Mouse (Mus musculus): ENCODE data around the gene Gal3st1. TPM values are rescaled to one million over a fixed set of nuclear protein-coding genes. Genes with fewer than 3 reads are reported as not detected.
"Not testable (repeated sequence)": the region's sequence is repeated elsewhere in the genome, so short reads cannot be mapped to it uniquely, and the experiment has no call there.

Gene Gal3st1
- polyA plus RNA-seq (2015; fragmentation: Nextera tagmentation; extraction: Ambion mirVana) = 0.17 and 0.39 TPM in 2 replicates

DNA sequence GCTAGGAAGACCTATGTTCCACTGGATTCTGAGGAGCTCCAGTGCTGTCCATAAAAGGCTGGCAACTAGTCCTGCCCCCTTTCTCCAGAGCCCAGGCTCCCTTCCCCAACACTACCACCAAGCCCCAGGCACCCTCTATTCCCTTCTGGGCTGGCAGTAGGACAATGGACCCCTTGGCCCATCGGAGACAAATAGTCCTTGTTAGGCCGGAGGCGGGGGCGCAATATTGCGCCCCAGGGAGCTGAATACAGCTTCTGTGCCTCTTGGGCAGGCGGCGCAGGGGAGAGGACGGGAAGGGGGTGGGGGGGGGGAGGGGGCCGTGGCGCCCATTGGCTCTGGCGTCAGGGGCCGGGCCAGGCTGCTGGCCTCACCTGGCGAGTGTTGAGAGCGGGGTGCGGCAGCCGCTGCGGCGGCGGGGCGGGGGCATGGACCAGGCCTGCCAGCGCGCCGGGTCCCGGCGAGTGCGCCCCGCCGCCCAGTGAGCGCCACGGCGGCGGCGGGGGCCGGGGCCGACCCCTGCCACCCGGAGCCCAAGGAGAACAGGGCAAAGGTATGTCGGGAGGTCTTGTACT is at the start of gene Gal3st1:
Gal3st1 (plus strand) TSS at position 346 of the 572 bp plus-strand sequence.
- no peak for DNase-seq (ENCODE audit: low spot score)

DNA sequence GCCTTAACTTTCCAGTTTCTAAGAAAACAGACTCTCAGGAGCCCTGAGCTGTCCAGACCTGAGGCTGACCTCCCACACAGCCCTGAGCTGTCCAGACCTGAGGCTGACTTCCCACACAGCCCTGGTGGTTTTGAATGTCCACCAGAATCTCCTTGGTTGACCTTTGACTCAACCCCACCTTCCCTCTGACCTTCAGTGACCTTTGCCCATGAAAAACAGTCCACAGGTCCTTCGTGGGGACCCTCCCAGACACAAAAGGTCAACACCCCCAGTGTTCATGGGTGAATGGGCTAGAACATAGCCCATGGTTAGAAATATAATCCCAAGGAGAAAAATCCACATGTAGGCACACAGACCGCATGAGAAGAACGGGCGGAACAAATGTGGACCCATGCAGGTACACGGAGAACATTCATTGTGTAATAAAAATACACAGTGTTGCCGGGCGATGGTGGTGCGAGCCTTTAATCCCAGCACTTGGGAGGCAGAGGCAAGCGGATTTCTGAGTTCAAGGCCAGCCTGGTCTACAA is 49.6 kb upstream of the Gal3st1 start:
- no peak for DNase-seq (ENCODE audit: low spot score)

DNA sequence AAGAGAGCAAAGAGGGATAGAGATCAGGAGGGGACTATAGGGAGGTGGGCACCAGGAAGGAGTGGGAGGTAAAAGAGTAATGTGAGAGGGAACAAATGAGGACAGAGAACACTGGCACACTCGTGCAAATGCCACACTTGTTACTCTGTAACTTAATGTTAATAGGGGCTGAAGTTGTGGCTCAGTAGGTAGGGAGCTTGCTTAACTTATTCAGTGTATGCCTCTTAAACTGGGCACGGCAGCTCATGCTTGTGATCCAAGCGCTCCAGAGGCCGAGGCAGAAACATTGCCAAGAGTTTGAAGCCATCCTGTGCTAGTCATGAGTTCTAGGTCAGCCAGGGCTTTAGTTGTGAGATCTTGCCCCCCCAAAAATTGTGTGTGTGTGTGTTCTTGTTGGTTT is 48.3 kb upstream of the Gal3st1 start:
- DNase-seq (ENCODE audit: low spot score) = no peak

DNA sequence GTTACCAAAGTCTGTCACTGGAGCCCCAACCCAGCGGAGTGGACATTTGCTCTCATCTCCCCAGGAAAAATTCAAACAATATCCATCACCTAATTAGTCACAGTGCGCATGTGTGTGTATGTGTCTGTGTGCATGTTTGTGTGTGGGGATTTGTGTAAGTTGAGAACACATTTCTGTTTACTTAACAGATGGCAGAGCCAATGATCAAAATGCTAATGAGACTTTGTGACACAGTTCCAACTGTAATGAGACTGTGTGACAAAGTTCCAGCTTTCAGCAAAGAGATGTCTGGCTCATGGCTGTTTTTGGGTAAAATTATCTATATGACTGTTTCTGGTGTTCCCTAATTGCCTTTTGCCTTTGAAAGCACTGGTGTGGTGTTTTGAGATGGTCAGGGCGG is 47.1 kb upstream of the Gal3st1 start:
- DNase-seq (ENCODE audit: low spot score) = no peak

DNA sequence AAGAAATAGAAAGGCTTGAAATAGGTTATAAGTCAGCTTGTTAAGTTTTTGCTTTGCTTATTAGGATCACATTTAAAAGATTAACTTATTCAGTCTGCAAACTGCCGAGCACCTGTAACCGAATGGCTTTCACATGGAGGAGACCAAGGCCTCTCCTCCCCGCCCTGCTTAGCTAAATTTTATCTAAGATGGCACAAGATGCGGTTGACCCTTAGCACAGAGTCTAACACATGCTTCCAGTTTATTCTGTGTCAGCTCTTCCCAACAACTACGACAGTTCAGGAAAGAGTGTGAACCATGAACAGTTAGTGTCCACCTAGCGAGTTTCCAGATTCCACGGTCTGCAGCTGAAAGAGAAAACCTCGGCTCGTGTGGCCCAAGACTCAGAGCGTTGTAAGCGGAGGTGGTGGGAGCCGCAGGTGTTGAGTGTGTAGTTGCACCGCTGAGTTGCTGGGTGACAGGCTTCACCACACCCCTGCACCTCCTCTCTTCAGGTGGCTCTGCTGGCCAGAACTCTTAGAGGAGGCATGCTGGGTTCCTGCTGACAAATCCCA is 46.0 kb upstream of the Gal3st1 start:
- DNase-seq (ENCODE audit: low spot score) = no peak

DNA sequence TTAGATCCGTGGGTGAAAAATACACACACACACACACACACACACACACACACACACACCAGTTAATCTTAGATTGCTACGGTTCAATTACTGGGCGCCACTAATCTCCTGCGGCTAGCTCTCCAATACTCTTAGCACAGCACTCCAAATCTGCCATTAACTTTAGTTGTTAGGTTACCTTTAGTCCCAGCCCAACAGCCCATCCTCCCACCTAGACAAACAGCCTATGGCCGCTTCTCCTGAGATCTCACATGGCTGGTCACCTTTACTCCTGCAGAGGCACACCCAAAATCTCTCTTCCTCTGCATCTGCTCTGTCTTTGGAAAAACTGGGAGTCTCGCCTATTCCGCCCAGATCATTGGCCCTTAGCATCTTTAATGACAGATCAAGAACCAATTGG is 42.1 kb upstream of the Gal3st1 start:
- no peak for DNase-seq (ENCODE audit: low spot score)

DNA sequence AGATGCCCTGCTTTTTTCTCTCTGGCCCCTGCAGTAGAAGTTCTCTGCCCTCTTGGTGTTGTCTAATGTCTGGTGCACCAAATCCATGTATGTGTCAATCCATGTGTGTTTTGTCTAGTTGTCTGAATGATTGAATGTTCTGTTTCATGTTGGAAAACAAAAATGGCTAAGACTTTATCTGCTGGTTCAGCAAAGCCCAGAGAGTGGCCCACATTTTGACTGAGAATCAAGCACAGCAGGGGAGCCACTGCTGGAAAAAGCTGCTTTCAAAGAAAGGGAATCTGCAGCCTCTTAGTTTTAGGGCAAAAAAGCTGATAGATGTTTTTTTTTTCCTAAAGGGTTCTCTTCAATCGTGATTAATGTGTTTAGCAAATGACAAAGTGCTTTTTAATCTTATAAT is 37.0 kb upstream of the Gal3st1 start:
- no peak for DNase-seq (ENCODE audit: low spot score)

DNA sequence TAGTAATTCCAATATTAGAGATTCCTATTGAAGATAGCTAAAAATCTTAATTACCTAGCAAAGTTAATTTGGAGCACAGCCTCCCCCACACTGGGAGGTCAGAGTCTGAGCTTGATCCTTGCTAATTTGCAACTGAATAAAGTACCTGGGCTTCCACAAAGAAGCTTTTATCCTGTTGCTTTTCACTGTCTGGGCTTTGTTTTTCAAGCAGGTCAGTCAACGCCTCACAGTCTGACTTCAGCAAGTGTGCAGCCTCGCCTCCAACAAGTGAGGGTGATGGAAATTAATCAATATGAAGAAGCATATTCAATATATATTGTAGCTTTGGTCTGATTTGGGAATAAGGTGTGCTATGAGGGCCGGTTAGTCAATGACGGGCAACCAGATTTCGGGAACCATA is 28.6 kb upstream of the Gal3st1 start:
- not testable (repeated sequence) for DNase-seq (ENCODE audit: low spot score)

DNA sequence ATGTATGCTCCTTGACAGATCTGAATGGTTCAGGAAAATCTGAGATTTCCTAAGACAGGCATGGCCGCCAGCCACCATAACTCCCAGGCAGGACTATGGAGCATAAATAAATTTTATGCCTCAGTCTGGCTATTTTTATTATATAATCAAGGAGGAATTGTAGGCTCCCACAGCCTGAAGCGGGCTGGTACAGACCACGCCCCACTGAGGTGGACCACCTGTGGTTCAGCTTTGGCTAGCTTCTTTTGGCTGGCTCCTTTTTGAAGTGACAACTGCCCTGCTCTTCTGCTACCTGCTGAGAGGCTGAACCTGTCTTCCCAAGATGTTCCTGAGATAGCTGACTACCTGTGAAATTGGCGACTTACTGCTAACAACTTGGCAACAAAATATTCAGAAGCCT is 28.1 kb upstream of the Gal3st1 start:
- DNase-seq (ENCODE audit: low spot score) = not testable (repeated sequence)

DNA sequence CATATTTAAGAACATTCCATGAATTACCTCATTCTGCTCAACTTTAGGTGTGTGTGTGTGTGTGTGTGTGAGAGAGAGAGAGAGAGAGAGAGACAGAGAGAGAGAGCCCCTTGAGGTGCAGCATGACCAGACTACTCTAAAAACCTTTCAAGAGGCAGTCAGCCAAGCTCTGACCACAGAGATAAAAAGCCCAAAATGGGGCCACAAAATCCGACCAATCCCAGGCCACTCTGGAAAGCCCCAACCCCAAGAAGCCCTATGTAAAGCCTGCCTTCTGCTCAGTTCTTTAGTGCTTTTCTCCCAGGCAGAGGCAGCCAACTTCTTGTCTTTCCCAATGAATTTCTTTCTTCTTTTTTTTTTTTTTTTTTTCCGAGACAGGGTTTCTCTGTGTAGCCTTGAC is 22.5 kb upstream of the Gal3st1 start:
- DNase-seq (ENCODE audit: low spot score) = no peak

DNA sequence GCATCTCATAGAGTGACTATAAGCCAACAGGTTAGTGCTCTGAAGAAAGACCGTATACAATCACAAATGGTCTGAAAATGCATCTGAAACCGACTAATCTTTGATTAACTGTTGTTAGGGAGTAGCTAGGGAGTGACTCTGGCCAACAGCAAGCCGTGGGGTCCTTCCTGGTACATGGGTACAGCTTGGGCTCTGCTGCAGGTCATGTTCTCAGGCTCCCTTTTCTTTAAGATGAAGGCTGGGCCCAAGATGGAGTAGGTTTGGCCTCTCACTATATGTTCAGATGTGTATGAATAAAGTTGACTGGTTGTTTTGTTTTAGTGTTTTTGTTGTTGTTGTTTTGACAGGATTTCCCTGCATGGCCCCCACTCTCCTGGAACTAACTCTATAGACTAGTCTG is 21.7 kb upstream of the Gal3st1 start:
- DNase-seq (ENCODE audit: low spot score) = no peak

DNA sequence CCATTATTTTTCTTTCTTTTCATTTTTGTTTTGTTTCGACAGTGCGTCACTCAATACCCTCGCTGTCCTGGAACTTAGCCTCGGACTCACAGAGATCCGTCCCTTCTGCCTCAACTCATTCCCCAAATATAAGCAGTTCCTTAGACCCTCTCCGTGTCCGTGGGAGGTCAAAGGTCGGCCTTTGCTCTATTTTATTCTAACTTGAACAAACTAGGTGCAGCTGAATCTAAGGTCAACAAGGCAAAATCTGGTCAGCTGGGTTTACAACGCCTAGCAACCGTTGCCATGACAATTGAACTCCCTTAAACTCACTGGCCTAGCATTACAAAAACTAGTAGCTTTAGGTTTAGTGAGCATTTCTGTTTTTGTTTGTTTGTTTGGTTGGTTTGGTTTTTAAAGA is 20.3 kb upstream of the Gal3st1 start:
- no peak for DNase-seq (ENCODE audit: low spot score)

DNA sequence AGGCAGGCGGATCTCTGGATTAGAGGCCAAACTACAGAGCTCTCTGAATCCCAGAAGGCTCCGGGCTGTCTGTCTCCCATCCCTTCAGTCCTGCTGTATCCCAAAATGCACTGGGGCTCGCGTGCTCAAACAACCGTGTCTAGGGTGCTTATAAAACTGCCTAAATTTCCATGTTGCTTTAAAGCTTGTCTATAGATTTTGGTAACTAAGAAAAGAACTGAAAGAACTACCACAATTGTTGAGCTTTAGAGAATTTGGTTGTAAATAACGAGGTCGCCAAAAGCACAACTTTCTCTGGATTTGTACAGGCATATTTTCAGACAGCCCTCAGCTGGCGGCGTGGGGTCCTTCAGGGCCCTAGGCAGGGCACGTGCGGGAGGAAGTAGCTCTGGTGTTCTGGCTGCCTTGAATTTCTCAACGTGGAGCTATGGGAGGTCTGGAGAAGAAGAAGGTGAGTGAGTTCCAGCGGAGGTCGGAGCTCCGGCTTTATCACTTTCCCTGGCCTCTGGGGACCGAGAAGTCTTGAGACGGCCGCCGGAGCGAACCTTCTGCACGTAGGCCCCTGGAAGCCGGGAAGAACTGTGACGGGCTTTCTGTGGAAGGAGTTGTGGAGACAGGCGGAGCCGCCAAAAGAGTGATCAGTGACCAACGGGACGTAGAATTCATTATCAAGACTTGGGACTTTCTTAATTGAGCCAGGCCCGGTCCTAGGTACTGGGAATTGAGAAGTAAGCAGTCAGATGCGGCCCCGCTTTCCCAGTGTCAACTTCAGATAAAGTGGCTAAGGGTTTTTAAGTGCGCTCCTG is 19.6 kb upstream of the Gal3st1 start, which contains the start of gene Pes1:
Pes1 (plus strand) TSS at position 366 of the 806 bp plus-strand sequence.
- peak; percentile 90 for DNase-seq (ENCODE audit: low spot score)

DNA sequence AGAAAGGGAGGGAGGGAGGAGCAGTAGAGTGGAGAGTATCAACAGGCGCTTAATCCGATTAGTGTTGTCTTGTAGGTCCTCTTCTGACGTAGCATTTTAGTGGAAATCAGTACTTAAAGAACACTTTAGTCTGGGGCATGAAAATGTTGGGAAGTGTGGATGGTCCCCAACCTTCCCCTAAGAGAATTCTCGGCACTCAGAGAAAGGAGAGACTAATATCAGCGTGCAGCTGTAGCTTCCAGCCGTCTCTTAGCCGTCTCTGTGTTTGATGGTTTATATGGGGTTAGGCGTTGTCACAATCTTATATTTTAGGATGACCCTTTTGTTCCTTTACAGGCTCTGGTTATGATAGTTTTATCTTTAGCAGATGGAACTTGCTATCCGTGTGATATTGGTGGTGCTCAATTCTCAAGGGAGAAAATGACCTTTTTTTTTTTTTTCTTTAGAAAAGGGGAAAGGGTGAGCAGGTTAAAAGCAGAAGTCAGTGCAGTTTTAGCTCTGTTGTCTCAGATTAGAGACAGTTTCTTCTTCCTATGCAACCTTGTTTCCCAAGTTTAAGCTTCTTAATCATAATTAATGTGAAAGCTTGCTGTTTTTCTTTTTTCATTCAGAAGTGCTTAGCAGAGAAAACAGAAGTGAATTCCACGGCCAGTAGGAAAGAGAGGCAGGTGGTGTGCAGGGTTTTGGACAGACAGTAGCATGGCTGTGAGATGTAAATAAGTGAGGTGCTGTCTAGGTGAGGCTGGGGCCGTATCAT is 18.8 kb upstream of the Gal3st1 start:
- DNase-seq (ENCODE audit: low spot score) = no peak

DNA sequence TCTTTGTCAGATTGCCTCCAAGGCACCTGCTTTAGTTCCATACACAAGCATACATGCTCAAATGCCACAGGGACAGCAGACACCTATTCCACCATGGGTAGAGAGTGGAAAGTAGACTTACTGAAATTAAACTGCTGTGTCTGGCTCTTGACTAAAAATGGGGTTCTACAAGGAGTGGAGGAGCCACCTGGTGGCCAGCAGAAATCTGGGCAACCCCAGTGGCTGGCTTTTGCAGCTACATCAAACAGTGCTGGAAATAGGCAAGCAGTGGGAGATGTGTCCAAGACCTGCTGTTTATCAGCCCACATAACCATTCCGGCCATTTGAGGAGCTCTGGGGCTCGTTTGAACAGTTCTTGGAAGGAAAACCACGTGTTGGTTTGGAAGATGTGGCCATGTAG is 13.6 kb upstream of the Gal3st1 start:
- no peak for DNase-seq (ENCODE audit: low spot score)

DNA sequence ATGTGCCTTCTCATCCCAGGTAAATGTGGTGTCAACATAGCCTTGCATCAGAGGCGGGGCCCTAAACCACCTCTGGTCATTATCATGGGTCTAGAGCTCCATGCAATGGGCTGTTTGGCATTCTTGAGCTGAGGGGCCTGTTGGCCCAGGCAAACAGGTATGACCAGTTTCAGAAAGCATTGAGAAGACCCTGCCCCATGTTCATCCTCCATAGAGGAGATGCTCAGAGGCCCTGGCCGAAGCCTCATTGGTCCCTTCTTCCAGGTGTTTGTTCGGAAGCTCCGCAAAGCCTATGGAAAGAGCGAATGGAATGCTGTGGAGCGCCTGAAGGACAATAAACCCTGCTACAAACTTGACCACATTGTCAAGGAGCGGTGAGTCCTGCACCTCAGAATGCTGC is 13.1 kb upstream of the Gal3st1 start:
- DNase-seq (ENCODE audit: low spot score) = no peak

DNA sequence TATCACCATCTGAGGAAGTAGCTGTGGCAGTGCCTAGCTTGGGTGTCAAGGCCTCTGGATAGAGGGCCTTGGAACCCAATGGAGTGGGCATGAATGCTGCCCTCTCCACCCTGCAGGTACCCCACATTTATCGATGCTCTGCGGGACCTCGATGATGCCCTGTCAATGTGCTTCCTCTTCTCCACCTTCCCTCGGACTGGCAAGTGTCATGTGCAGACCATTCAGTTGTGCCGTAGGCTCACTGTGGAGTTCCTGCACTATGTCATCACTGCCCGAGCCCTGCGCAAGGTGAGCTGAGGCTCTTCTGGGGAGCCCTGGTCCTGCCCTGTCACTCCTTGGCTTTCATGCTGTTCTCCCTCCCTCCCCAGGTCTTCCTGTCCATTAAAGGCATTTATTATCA is 10.4 kb upstream of the Gal3st1 start:
- DNase-seq (ENCODE audit: low spot score) = no peak

DNA sequence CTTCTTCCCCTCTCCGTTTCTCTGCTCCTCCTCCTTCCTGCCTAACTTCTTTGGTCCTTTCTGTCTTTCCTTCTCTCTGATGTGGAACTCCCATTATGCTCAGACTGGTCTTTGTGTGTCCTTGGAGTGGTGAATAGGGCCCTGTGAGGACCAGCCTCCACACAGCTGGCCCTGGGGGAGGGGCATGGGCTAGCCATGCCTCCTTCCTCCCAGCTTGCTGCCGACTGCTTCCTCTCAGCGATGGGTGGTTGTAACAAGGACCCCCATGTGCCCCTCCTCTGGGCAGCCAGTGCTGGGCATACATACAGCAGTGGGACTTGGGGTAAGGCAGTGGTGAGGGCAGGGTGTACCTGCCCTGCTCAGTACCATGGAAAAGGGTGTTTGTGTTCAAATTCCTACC is 9.1 kb upstream of the Gal3st1 start:
- DNase-seq (ENCODE audit: low spot score) = no peak

DNA sequence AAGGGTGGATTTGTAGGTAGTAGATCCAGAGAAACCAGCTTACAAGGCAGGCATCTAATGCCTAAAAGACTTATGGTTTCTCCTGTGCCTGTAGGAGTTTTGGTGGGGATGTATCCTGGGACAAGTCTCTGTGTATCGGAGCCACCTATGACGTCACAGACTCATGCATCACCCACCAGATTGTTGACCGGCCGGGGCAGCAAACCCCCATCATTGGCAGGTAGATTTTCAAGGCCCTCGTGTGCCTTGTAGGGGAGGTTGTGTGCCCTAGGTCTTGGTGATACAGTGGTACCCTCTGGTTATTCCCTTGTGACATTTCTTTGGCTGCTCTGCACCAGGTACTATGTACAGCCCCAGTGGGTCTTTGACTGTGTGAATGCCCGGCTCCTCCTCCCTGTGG is 6.8 kb upstream of the Gal3st1 start, which contains the start of gene 4930556J24Rik:
4930556J24Rik (minus strand) TSS at position 101 of the 400 bp plus-strand sequence.
- DNase-seq (ENCODE audit: low spot score) = no peak

DNA sequence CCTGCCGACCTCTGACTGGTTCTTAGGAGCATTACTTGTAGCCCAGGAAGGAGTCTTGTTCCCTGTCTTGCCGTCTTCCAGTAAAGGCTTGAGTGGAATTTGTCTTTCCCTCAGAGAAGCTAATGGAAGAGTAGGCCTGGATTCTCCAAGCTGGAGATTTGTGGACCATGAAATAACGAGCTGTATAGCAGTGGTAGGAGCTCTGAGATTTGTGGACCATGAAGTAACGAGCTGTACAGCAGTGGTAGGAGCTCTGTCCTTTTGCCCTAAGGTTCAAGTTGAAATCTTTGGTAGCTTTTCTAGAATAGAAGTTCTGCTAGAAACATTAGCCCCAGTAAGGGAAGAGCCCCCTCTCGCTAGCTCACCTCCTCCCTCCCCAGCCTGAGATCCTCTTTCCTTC is 5.0 kb upstream of the Gal3st1 start:
- no peak for DNase-seq (ENCODE audit: low spot score)

DNA sequence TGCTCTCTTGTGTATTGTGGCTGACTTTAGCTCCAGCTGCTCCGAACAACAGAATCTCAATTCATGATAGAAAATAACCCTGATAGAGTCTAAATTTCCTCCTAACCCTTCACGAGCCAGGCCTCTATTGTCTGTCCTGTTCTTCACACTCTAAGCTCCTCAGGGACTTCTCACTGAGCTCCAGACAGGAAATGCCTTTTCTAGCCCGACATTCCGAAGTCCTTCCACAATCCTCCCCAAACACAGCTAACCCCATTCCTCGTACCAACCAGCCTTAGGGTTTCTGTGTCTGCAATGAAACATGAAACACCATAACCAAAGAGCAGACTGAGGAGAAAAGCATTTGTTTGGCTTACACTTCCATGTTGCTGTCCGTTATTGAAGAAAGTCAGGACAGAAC is 1.9 kb upstream of the Gal3st1 start:
- no peak for DNase-seq (ENCODE audit: low spot score)

Data from thymus, postnatal 0 days (tissue).